Comparison of ENCODE assay signal across 9 mouse cellular contexts in genomic region chr12:72854377-72855032, GRCm38 (mm10).
A peak's percentile ranks its signal among the peaks of the same experiment; 100 is the strongest.
DNase-seq lines count a peak whose midpoint lies in the region; ATAC-seq and TF ChIP-seq lines count a peak whose summit lies in the region.
"Had no signal": no experiment of that assay in that cellular context is flagged by ENCODE, and none has a peak within 500 bp of the region (broad histone marks: within the 10 kb centered on the region; RNA-seq: fewer than 3 reads in every experiment).

No protein-coding gene starts in this region.

- peaks cover 8% of the 10 kb centered on the region for H3K4me1 ChIP-seq in kidney, embryonic 15.5 days
- peaks cover 42% of the 10 kb centered on the region for H3K4me1 ChIP-seq in embryonic facial prominence, embryonic 10.5 days
- no peaks in the 10 kb centered on the region for H3K4me1 ChIP-seq in intestine, postnatal 0 days (replicated peaks; ENCODE audit: control insufficient read depth, insufficient read depth, low read length)
- H3K4me1 ChIP-seq in neural tube, embryonic 12.5 days: 0 out of 2 replicates have a peak, but pooled peaks cover 6% of the 10 kb centered on the region

- H3K4me3 ChIP-seq in kidney, embryonic 15.5 days (replicated peaks): peak overlapping the region; percentile 23
- peak overlapping the region; percentile 40 for H3K4me3 ChIP-seq in embryonic facial prominence, embryonic 10.5 days
- no peak overlapping the region for H3K4me3 ChIP-seq in intestine, postnatal 0 days (ENCODE audit: low read depth, low read length)
- no peak overlapping the region for H3K4me3 ChIP-seq in neural tube, embryonic 12.5 days

- no peak overlapping the region for H3K27ac ChIP-seq in kidney, embryonic 15.5 days
- H3K27ac ChIP-seq in embryonic facial prominence, embryonic 10.5 days (replicated peaks): no peak overlapping the region
- H3K27ac ChIP-seq in intestine, postnatal 0 days (ENCODE audit: low read depth, low read length): no peak overlapping the region
- no peak overlapping the region for H3K27ac ChIP-seq in neural tube, embryonic 12.5 days

- no peaks in the 10 kb centered on the region for H3K36me3 ChIP-seq in kidney, embryonic 15.5 days
- H3K36me3 ChIP-seq in embryonic facial prominence, embryonic 10.5 days (replicated peaks): no peaks in the 10 kb centered on the region
- H3K36me3 ChIP-seq in intestine, postnatal 0 days (ENCODE audit: control insufficient read depth, insufficient read depth): no peaks in the 10 kb centered on the region
- no peaks in the 10 kb centered on the region for H3K36me3 ChIP-seq in neural tube, embryonic 12.5 days

- H3K4me2 ChIP-seq in kidney, embryonic 15.5 days: peak overlapping the region; percentile 43
- H3K4me2 ChIP-seq in intestine, postnatal 0 days (replicated peaks; ENCODE audit: low read depth): peak overlapping the region; percentile 21
- peak overlapping the region; percentile 38 for H3K4me2 ChIP-seq in neural tube, embryonic 12.5 days (replicated peaks)

- DNase-seq in kidney, postnatal 14 days: no peak
- peak; percentile 73 for DNase-seq in embryonic facial prominence, embryonic 10.5 days (ENCODE audit: low spot score)
- no peak for DNase-seq in ovary, postnatal 14 days (ENCODE audit: low spot score)
- no peak for DNase-seq in layer of hippocampus, adult 8-10 months (ENCODE audit: low spot score in 2 of 2)
- DNase-seq in frontal cortex, postnatal 10 days (ENCODE audit: low spot score in 2 of 2): no peak

- no peaks in the 10 kb centered on the region for H3K9me3 ChIP-seq in kidney, embryonic 15.5 days (replicated peaks)
- peaks cover 4% of the 10 kb centered on the region; the same call in 1 of the 2 replicates for H3K9me3 ChIP-seq in embryonic facial prominence, embryonic 10.5 days
- H3K9me3 ChIP-seq in intestine, postnatal 0 days (ENCODE audit: control insufficient read depth): no peaks in the 10 kb centered on the region
- peaks cover 4% of the 10 kb centered on the region; the same call in 1 of the 2 replicates for H3K9me3 ChIP-seq in neural tube, embryonic 12.5 days

- H3K9ac ChIP-seq in kidney, embryonic 15.5 days: no peak overlapping the region
- no peak overlapping the region for H3K9ac ChIP-seq in intestine, postnatal 0 days (ENCODE audit: low read depth, low read length)
- H3K9ac ChIP-seq in neural tube, embryonic 12.5 days: no peak overlapping the region

- no peak for TF ChIP-seq CTCF in intestine, postnatal 0 days (IDR thresholded peaks at IDR 0.05; ENCODE audit: low read depth)

- peaks cover 76% of the 10 kb centered on the region for H3K27me3 ChIP-seq in kidney, embryonic 15.5 days
- peaks cover 95% of the 10 kb centered on the region for H3K27me3 ChIP-seq in embryonic facial prominence, embryonic 10.5 days (replicated peaks; ENCODE audit: low read depth, poor library complexity, severe bottlenecking)
- peaks cover 39% of the 10 kb centered on the region for H3K27me3 ChIP-seq in intestine, postnatal 0 days (replicated peaks; ENCODE audit: control insufficient read depth, insufficient read depth, low read length)
- H3K27me3 ChIP-seq in neural tube, embryonic 12.5 days (replicated peaks): peaks cover 87% of the 10 kb centered on the region

- ATAC-seq in kidney, embryonic 15.5 days (replicated peaks; ENCODE audit: low FRiP score): no peak
- no peak for ATAC-seq in intestine, postnatal 0 days
- no peak for ATAC-seq in neural tube, embryonic 12.5 days (ENCODE audit: low FRiP score, low read depth)
- ATAC-seq: Patski had no signal

- WGBS in kidney, embryonic 15.5 days: 7% methylated on average over 19 of the region's 19 CpGs
- 1% methylated on average over 19 of the region's 19 CpGs for WGBS in embryonic facial prominence, embryonic 10.5 days
- WGBS in intestine, postnatal 0 days: 8% methylated on average over 19 of the region's 19 CpGs
- WGBS in neural tube, embryonic 12.5 days: 3% methylated on average over 19 of the region's 19 CpGs

Comparison
In these comparisons a context has a peak if more than half of its experiments do, and no peak if none do; other contexts are left out.
1. H3K4me3 ChIP-seq: peak in kidney, embryonic 15.5 days (single experiment) and embryonic facial prominence, embryonic 10.5 days (single experiment); none in intestine, postnatal 0 days (single experiment) and neural tube, embryonic 12.5 days (single experiment).
2. Peak in every context shown above with its lines, with median percentiles within 50 percentile points of each other: H3K4me2 ChIP-seq.